Comparison of ENCODE assay signal across 20 mouse cellular contexts in genomic region chr12:100660076-100660475, GRCm38 (mm10).
"Had no signal": no experiment of that assay in that cellular context is flagged by ENCODE, and none has a peak within 500 bp of the region (broad histone marks: within the 10 kb centered on the region; RNA-seq: fewer than 3 reads in every experiment).

No protein-coding gene starts in this region.

- ATAC-seq: hindbrain, embryonic 16.5 days; inflammation-experienced regulatory T-cells, adult 6 months; intestine, embryonic 15.5 days; intestine, postnatal 0 days had no signal

- DNase-seq: gastrocnemius, postnatal 14 days; gastrocnemius, postnatal 36 days; heart, adult 18-20 months; heart, postnatal 10 days; heart, postnatal 4 days; kidney, adult 18-20 months; kidney, adult 8-10 months; kidney, postnatal 10 days; kidney, postnatal 25 days; kidney, postnatal 4 days; liver had no signal

- H3K27me3 ChIP-seq: heart, embryonic 12.5 days; hindbrain, embryonic 12.5 days; intestine, embryonic 15.5 days; limb, embryonic 12.5 days had no signal

- H3K36me3 ChIP-seq: heart, embryonic 12.5 days; hindbrain, embryonic 10.5 days; hindbrain, embryonic 12.5 days; intestine, embryonic 15.5 days; limb, embryonic 10.5 days; limb, embryonic 12.5 days had no signal
